Mouse (Mus musculus) embryonic facial prominence, embryonic 15.5 days (tissue): ENCODE data around the gene Sap30. TPM values are rescaled to one million over a fixed set of nuclear protein-coding genes. Genes with fewer than 3 reads are reported as not detected.

Source experiments
- ATAC-seq: fragments of 200-750 bp; cut with Nextera tagmentation; 2 replicates; pipeline ENCODE4 v1.8.0; 2017; ENCODE audit warnings: low read depth, moderate TSS enrichment; ENCODE audit not compliant: insufficient number of reproducible peaks, low FRiP score, low TSS enrichment
- H3K27ac ChIP-seq: fragments of 300-500 bp; sonication (generic); replicated peaks from 2 replicates; pipeline ENCODE4 v1.5.1; 2015; ENCODE audit warnings: mild to moderate bottlenecking, inconsistent platforms
- H3K27me3 ChIP-seq: fragments of 300-500 bp; sonication (generic); 2 replicates; pipeline ENCODE4 v1.6.1; 2015; ENCODE audit warnings: inconsistent platforms
- H3K36me3 ChIP-seq: fragments of 300-500 bp; sonication (generic); 2 replicates; pipeline ENCODE4 v1.6.1; 2015; ENCODE audit warnings: mild to moderate bottlenecking, inconsistent platforms
- H3K4me1 ChIP-seq: fragments of 300-500 bp; sonication (generic); 2 replicates; pipeline ENCODE4 v1.6.1; 2015; ENCODE audit warnings: inconsistent platforms
- H3K4me2 ChIP-seq: fragments of 300-500 bp; sonication (generic); replicated peaks from 2 replicates; pipeline ENCODE4 v1.6.1; 2015; ENCODE audit warnings: mild to moderate bottlenecking, inconsistent platforms
- H3K4me3 ChIP-seq: fragments of 300-500 bp; sonication (generic); replicated peaks from 2 replicates; pipeline ENCODE4 v1.5.1; 2015; ENCODE audit warnings: mild to moderate bottlenecking, inconsistent platforms
- H3K9ac ChIP-seq: fragments of 300-500 bp; sonication (generic); 2 replicates; pipeline ENCODE4 v1.6.1; 2015; ENCODE audit warnings: inconsistent platforms
- H3K9me3 ChIP-seq: fragments of 300-500 bp; sonication (generic); replicated peaks from 2 replicates; pipeline ENCODE4 v1.6.1; 2016; ENCODE audit warnings: inconsistent platforms
- WGBS: fragments of 180-500 bp; shearing (Covaris S2); methylation state at CpG from one replicate; pipeline ENCODE4 v1.1.7; 2015; 5-methylcytosine and 5-hydroxymethylcytosine counted together
- polyA plus RNA-seq: library from polyadenylated mRNA; unstranded; fragments of >200 nt; fragmentation: Nextera tagmentation; extraction: Ambion mirVana; gene quantifications from 2 replicates; pipeline ENCODE4 v1.2.1, GENCODE M21; 2015

Gene Sap30
- polyA plus RNA-seq, 1 experiment from 2014 or later, result 36.0 TPM

GRCm38 (mm10) chr8:57491873-57492272 is 4.2 kb upstream of the Sap30 start:
- WGBS, result 77% methylated on average over 4 of the region's 4 CpGs
- Histone ChIP-seq H3K4me2 (no peak overlapping the region), H3K9ac (no peak overlapping the region), H3K4me3 (no peak overlapping the region), H3K27ac (no peak overlapping the region), H3K27me3 (no peaks in the 10 kb centered on the region), H3K36me3 (no peaks in the 10 kb centered on the region), H3K9me3 (no peaks in the 10 kb centered on the region), H3K4me1 (no peaks in the 10 kb centered on the region)
- ATAC-seq, result no peak

- Histone ChIP-seq H3K36me3 (no peaks in the 10 kb centered on the region), H3K4me3 (no peak overlapping the region), H3K9me3 (no peaks in the 10 kb centered on the region), H3K4me1 (peaks cover 6% of the 10 kb centered on the region), H3K27me3 (no peaks in the 10 kb centered on the region), H3K9ac (no peak overlapping the region), H3K27ac (no peak overlapping the region), H3K4me2 (no peak overlapping the region)
- ATAC-seq, result no peak
Observed at GRCm38 (mm10) chr8:57489896-57490295, 2.2 kb upstream of the Sap30 start.

- Histone ChIP-seq H3K4me1 (peaks cover 6% of the 10 kb centered on the region), H3K9ac (no peak overlapping the region), H3K36me3 (no peaks in the 10 kb centered on the region), H3K27ac (no peak overlapping the region), H3K9me3 (no peaks in the 10 kb centered on the region), H3K27me3 (no peaks in the 10 kb centered on the region), H3K4me2 (no peak overlapping the region), H3K4me3 (no peak overlapping the region)
- ATAC-seq, result no peak
- WGBS, result 93% methylated on average over 1 of the region's 1 CpGs
Observed at GRCm38 (mm10) chr8:57489366-57489765, 1.7 kb upstream of the Sap30 start.

- under 1% methylated on average over 25 of the region's 25 CpGs for WGBS
- Histone ChIP-seq H3K9ac (peak overlapping the region; percentile 63), H3K4me3 (peak overlapping the region; percentile 91), H3K4me2 (peak overlapping the region; percentile 82), H3K4me1 (peaks cover 6% of the 10 kb centered on the region), H3K27ac (peak overlapping the region; percentile 96), H3K36me3 (no peaks in the 10 kb centered on the region), H3K27me3 (no peaks in the 10 kb centered on the region), H3K9me3 (no peaks in the 10 kb centered on the region)
- ATAC-seq, result peak; percentile 67; the same call in 1 of the 2 replicates
Observed at GRCm38 (mm10) chr8:57488312-57488765, 679 bp upstream of the Sap30 start.

- Histone ChIP-seq H3K4me1 (peaks cover 6% of the 10 kb centered on the region), H3K9me3 (no peaks in the 10 kb centered on the region), H3K9ac (peak overlapping the region; percentile 76), H3K4me2 (peak overlapping the region; percentile 82), H3K27ac (peak overlapping the region; percentile 96), H3K27me3 (no peaks in the 10 kb centered on the region), H3K36me3 (peaks cover 6% of the 10 kb centered on the region), H3K4me3 (peak overlapping the region; percentile 91)
- peak; percentile 67 for ATAC-seq
- WGBS, result under 1% methylated on average over 54 of the region's 54 CpGs
Observed at GRCm38 (mm10) chr8:57486491-57487440, 894 bp downstream of the Sap30 start.

GRCm38 (mm10) chr8:57480606-57481005 is 7.1 kb downstream of the Sap30 start:
- no peaks in the 10 kb centered on the region for H3K27me3 ChIP-seq
- no peak overlapping the region for H3K27ac ChIP-seq
- no peak for ATAC-seq
- H3K4me2 ChIP-seq, result no peak overlapping the region
- H3K36me3 ChIP-seq, result peaks cover 14% of the 10 kb centered on the region
- no peaks in the 10 kb centered on the region for H3K9me3 ChIP-seq
- H3K4me1 ChIP-seq, result peaks cover 4% of the 10 kb centered on the region
- no peak overlapping the region for H3K9ac ChIP-seq
- 67% methylated on average over 4 of the region's 4 CpGs for WGBS
- H3K4me3 ChIP-seq, result no peak overlapping the region

- no peak for ATAC-seq
- H3K9ac ChIP-seq, result no peak overlapping the region
- no peak overlapping the region for H3K27ac ChIP-seq
- H3K4me2 ChIP-seq, result no peak overlapping the region
- H3K4me1 ChIP-seq, result no peaks in the 10 kb centered on the region
- no peaks in the 10 kb centered on the region for H3K27me3 ChIP-seq
- peaks cover 14% of the 10 kb centered on the region for H3K36me3 ChIP-seq
- no peak overlapping the region for H3K4me3 ChIP-seq
- H3K9me3 ChIP-seq, result no peaks in the 10 kb centered on the region
- 83% methylated on average over 8 of the region's 8 CpGs for WGBS
Observed at GRCm38 (mm10) chr8:57479700-57480099, 8.0 kb downstream of the Sap30 start.

- no peak for ATAC-seq
- Histone ChIP-seq H3K4me1 (no peaks in the 10 kb centered on the region), H3K27me3 (no peaks in the 10 kb centered on the region), H3K36me3 (peaks cover 14% of the 10 kb centered on the region), H3K4me3 (no peak overlapping the region), H3K9me3 (no peaks in the 10 kb centered on the region), H3K27ac (no peak overlapping the region), H3K4me2 (no peak overlapping the region), H3K9ac (no peak overlapping the region)
- 45% methylated on average over 3 of the region's 3 CpGs for WGBS
Observed at GRCm38 (mm10) chr8:57478406-57478805, 9.3 kb downstream of the Sap30 start.

GRCm38 (mm10) chr8:57473751-57474150 is 13.9 kb downstream of the Sap30 start:
- WGBS, result 68% methylated on average over 6 of the region's 6 CpGs
- ATAC-seq, result no peak

GRCm38 (mm10) chr8:57470863-57471262 is 16.8 kb downstream of the Sap30 start:
- Histone ChIP-seq H3K9ac (no peak overlapping the region), H3K4me1 (peaks cover 4% of the 10 kb centered on the region; the same call in 1 of the 2 replicates), H3K4me3 (no peak overlapping the region), H3K36me3 (no peaks in the 10 kb centered on the region), H3K9me3 (no peaks in the 10 kb centered on the region), H3K27ac (no peak overlapping the region), H3K4me2 (no peak overlapping the region), H3K27me3 (no peaks in the 10 kb centered on the region)
- 94% methylated on average over 5 of the region's 5 CpGs for WGBS
- ATAC-seq, result no peak

More at GRCm38 (mm10) chr8:57473751-57474150, 13.9 kb downstream of the Sap30 start:
- Histone ChIP-seq H3K4me3 (no peak overlapping the region), H3K4me1 (peaks cover 2% of the 10 kb centered on the region; the same call in 1 of the 2 replicates), H3K27me3 (no peaks in the 10 kb centered on the region), H3K36me3 (no peaks in the 10 kb centered on the region), H3K9me3 (no peaks in the 10 kb centered on the region), H3K27ac (no peak overlapping the region), H3K4me2 (no peak overlapping the region), H3K9ac (no peak overlapping the region)

- 46% methylated on average over 5 of the region's 5 CpGs for WGBS
- Histone ChIP-seq H3K9ac (no peak overlapping the region), H3K4me3 (no peak overlapping the region), H3K4me2 (no peak overlapping the region), H3K4me1 (peaks cover 4% of the 10 kb centered on the region; the same call in 1 of the 2 replicates), H3K9me3 (no peaks in the 10 kb centered on the region), H3K36me3 (no peaks in the 10 kb centered on the region), H3K27ac (no peak overlapping the region), H3K27me3 (no peaks in the 10 kb centered on the region)
- ATAC-seq, result peak; percentile 73
Observed at GRCm38 (mm10) chr8:57468624-57469023, 19.0 kb downstream of the Sap30 start.
